Mouse (Mus musculus) liver, embryonic 11.5 days (tissue): Measurements from ENCODE around the gene Basp1. TPM values are rescaled to one million over a fixed set of nuclear protein-coding genes. Genes with fewer than 3 reads are reported as not detected.

Experiments used
- ATAC-seq: fragments of 200-750 bp; cut with Nextera tagmentation; replicated peaks from 2 replicates; pipeline ENCODE4 v1.8.0; 2017; ENCODE audit warnings: moderate number of reproducible peaks, mild to moderate bottlenecking, moderate TSS enrichment, moderate library complexity; ENCODE audit not compliant: low FRiP score
- DNase-seq: peaks from one replicate; pipeline ENCODE4 v3.0.0-alpha.2; 2017; ENCODE audit warnings: low spot score
- H3K27ac ChIP-seq: fragments of 300-500 bp; sonication (generic); 2 replicates; pipeline ENCODE4 v1.5.1; 2014; ENCODE audit warnings: mild to moderate bottlenecking, low read depth, low read length, control low read depth
- H3K27me3 ChIP-seq: fragments of 300-500 bp; sonication (generic); replicated peaks from 2 replicates; pipeline ENCODE4 v1.6.1; 2014; ENCODE audit warnings: low read length, mixed read lengths; ENCODE audit not compliant: control insufficient read depth, insufficient read depth
- H3K36me3 ChIP-seq: fragments of 300-500 bp; sonication (generic); 2 replicates; pipeline ENCODE4 v1.6.1; 2014; ENCODE audit warnings: mild to moderate bottlenecking, low read length, moderate library complexity, mixed read lengths; ENCODE audit not compliant: control insufficient read depth, insufficient read depth
- H3K4me1 ChIP-seq: fragments of 300-500 bp; sonication (generic); replicated peaks from 2 replicates; pipeline ENCODE4 v1.6.1; 2014; ENCODE audit warnings: low read length, mixed read lengths; ENCODE audit not compliant: control insufficient read depth, insufficient read depth
- H3K4me2 ChIP-seq: fragments of 300-500 bp; sonication (generic); 2 replicates; pipeline ENCODE4 v1.6.1; 2014; ENCODE audit warnings: mild to moderate bottlenecking, control low read depth, moderate library complexity
- H3K4me3 ChIP-seq: fragments of 300-500 bp; sonication (generic); 2 replicates; pipeline ENCODE4 v1.5.1; 2014; ENCODE audit warnings: low read depth, low read length, control low read depth
- H3K9ac ChIP-seq: fragments of 300-500 bp; sonication (generic); 2 replicates; pipeline ENCODE4 v1.6.1; 2014; ENCODE audit warnings: low read depth, low read length, control low read depth
- H3K9me3 ChIP-seq: fragments of 300-500 bp; sonication (generic); 2 replicates; pipeline ENCODE4 v1.6.1; 2016; ENCODE audit warnings: low read length, inconsistent platforms, mixed read lengths; ENCODE audit not compliant: control insufficient read depth
- WGBS: fragments of 180-500 bp; shearing (Covaris S2); extraction: QIAGEN DNeasy Blood & Tissue Kit; methylation state at CpG from one replicate; pipeline ENCODE4 v1.1.7; 2014; 5-methylcytosine and 5-hydroxymethylcytosine counted together
- polyA plus RNA-seq: library from polyadenylated mRNA; unstranded; fragments of >200 nt; fragmentation: Nextera tagmentation; extraction: Ambion mirVana; gene quantifications from 2 replicates; pipeline ENCODE4 v1.2.1, GENCODE M21; 2014

Basp1 gene
- polyA plus RNA-seq, 1 experiment from 2014 or later = 12.8 TPM

DNA sequence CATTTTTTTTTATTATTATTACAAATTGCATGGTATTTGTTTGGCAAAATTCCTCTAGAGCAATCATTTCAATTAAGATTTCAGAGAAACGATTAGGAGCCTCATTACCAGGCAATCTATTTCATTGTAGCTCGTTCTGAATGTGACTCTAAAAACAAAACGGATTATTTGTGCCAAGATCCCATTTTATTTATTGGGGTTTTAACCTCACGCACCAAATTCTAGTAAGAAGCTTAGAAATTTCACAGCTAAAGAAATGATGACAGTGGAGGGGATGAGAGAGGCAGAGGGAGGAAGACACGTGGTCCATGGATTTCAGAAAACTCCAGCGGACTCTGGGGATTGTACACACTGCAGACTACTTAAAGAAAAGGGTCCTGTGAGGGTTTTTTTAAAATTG is 33.6 kb upstream of the Basp1 start:
- DNase-seq (no peak), ATAC-seq (no peak)
- Histone ChIP-seq H3K4me1 (no peaks in the 10 kb centered on the region), H3K27ac (no peak overlapping the region), H3K4me2 (no peak overlapping the region), H3K36me3 (no peaks in the 10 kb centered on the region), H3K4me3 (no peak overlapping the region), H3K27me3 (no peaks in the 10 kb centered on the region), H3K9ac (no peak overlapping the region), H3K9me3 (no peaks in the 10 kb centered on the region)
- 76% methylated on average over 6 of the region's 6 CpGs for WGBS

DNA sequence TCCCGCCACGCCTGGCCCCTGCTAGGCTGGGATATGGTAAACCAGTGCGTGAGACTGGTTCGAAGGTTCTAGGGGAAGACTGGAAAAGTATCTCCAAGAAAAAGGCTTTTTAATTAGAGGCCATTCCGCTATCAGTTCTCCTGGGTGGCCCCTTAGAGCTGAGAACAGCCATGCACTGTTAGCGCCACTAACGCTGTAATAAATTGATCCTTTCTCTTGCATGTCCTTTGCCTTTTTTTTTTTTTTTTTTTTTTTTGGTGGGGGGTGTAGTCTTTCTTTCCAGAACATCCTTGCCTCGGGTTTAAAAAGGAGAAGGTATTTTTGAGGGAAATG is 32.6 kb upstream of the Basp1 start:
- no peak overlapping the region for H3K9ac ChIP-seq
- no peaks in the 10 kb centered on the region for H3K36me3 ChIP-seq
- no peaks in the 10 kb centered on the region for H3K4me1 ChIP-seq
- WGBS = 35% methylated on average over 8 of the region's 8 CpGs
- no peaks in the 10 kb centered on the region for H3K27me3 ChIP-seq
- DNase-seq (no peak), ATAC-seq (no peak)
- H3K27ac ChIP-seq = no peak overlapping the region
- peak overlapping the region; percentile 1; the same call in 1 of the 2 replicates for H3K4me2 ChIP-seq
- H3K4me3 ChIP-seq = no peak overlapping the region
- no peaks in the 10 kb centered on the region for H3K9me3 ChIP-seq

DNA sequence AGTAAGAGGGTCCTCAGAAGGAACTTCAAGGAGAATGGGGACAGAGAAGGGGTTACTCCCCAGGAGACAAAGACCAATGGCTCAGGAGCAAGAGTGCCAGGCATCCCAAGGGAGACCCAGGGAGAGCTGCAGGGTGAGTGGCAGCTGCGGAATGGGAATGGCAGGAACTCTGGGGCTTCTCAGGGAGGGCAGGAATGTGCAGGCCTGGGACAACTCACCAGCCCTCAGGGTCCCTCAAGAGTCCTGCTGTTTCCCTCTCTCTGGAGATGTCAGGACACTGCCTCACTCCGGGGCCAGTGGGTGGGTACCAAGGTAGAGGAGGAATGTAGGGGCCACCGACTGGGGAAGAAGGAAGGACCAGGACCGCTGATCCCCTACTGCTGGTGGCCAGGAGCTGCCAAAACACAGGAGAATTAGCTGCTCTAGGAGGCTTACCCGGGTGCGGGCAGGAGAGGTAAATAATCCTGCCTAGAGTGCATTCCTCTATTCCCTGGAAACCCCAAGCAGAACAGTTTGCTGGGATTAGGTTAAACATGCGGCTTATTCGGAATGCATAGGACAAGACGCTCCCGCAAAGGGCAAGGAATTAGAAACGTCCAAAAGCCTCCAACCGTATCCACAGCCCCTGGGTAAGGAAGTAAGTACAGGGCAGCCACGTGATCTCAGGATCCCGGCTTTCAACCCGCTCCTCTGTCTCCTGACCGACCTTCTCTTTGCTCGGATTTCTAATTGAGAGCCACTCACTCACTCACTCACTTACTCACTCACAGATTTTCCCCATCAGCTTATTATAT is 32.0 kb upstream of the Basp1 start:
- H3K4me3 ChIP-seq = no peak overlapping the region
- no peak for ATAC-seq
- H3K27ac ChIP-seq = no peak overlapping the region
- no peaks in the 10 kb centered on the region for H3K27me3 ChIP-seq
- WGBS = 17% methylated on average over 17 of the region's 17 CpGs
- no peaks in the 10 kb centered on the region for H3K4me1 ChIP-seq
- no peaks in the 10 kb centered on the region for H3K36me3 ChIP-seq
- peak overlapping the region; percentile 1; the same call in 1 of the 2 replicates for H3K4me2 ChIP-seq
- peak; percentile 43 for DNase-seq
- H3K9ac ChIP-seq = no peak overlapping the region
- no peaks in the 10 kb centered on the region for H3K9me3 ChIP-seq

DNA sequence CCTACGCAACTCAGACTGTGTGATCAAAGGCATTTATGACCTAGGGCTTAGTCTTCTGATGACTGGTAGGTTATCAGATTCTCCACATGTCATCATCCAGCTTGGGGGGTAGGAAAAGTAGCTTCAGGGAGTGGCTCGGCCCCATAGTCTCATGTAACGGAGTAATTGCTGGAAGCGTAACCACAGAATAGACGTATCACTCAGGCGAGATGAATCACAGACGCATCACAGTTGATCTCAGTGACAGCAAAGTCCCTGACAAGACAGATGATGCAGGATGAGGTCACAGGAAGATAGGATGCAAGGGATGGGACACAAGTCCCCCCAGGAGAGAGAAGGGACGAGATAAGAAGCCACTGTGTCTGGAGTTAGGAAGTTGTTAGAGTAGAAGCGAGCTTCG is 30.6 kb upstream of the Basp1 start:
- ATAC-seq = no peak
- Histone ChIP-seq H3K4me3 (no peak overlapping the region), H3K27ac (no peak overlapping the region), H3K9me3 (no peaks in the 10 kb centered on the region), H3K4me2 (no peak overlapping the region), H3K36me3 (no peaks in the 10 kb centered on the region), H3K4me1 (no peaks in the 10 kb centered on the region), H3K9ac (no peak overlapping the region), H3K27me3 (no peaks in the 10 kb centered on the region)
- 46% methylated on average over 10 of the region's 10 CpGs for WGBS
- DNase-seq = no peak

DNA sequence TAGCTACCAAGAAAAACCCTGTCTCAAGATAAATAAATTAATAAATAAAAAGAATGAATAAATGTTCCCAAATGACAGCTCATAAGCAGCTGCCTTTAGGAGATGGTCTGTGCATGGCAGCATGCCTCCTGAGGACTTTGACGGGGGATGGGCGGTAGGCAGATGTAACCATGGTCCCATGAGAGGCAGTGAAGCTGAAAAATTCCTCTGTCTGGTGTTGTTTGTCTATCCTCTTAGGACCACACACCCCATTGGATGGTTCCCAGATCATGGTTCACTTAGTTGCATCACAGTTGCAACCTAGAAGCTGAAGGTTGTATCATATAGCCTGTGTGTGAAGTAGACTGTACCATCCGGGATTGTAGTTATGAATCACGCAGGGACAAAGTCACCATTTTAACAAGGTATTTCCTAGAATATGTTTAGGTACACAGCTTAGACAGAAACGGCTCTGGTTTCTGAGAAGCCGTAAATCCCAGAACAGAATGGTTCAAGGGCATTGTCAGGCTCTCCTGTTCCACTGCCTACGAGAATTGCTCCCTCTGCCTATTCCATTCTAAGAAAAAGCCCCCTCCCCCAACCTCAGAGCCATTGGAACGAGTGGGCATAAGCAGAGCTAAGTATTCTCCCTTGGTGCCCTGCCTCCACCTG is 29.7 kb upstream of the Basp1 start:
- no peak overlapping the region for H3K4me2 ChIP-seq
- no peaks in the 10 kb centered on the region for H3K27me3 ChIP-seq
- no peak overlapping the region for H3K9ac ChIP-seq
- WGBS = 79% methylated on average over 8 of the region's 8 CpGs
- H3K4me3 ChIP-seq = no peak overlapping the region
- DNase-seq (no peak), ATAC-seq (no peak)
- H3K36me3 ChIP-seq = no peaks in the 10 kb centered on the region
- no peak overlapping the region for H3K27ac ChIP-seq
- no peaks in the 10 kb centered on the region for H3K4me1 ChIP-seq
- H3K9me3 ChIP-seq = no peaks in the 10 kb centered on the region

DNA sequence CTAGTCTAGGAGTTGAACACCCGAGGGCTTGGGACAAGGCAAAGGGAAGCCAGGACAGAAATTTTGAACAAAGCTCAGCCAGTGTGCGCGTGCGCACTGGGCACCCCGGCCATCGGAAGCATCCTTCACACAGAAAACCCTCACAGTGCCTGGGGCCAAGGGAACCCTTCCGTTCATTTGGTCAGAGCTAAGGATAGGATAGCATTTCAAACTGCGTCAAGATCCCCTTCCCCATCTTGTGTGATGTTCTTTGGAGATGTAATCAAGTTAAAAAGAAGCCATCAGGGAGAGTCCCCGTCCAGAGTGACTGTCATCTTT is 28.3 kb upstream of the Basp1 start:
- Histone ChIP-seq H3K36me3 (no peaks in the 10 kb centered on the region), H3K4me1 (no peaks in the 10 kb centered on the region), H3K9me3 (no peaks in the 10 kb centered on the region), H3K9ac (no peak overlapping the region), H3K27ac (no peak overlapping the region), H3K4me2 (no peak overlapping the region), H3K27me3 (no peaks in the 10 kb centered on the region), H3K4me3 (no peak overlapping the region)
- no peak for ATAC-seq
- WGBS = 83% methylated on average over 9 of the region's 9 CpGs
- DNase-seq = no peak

DNA sequence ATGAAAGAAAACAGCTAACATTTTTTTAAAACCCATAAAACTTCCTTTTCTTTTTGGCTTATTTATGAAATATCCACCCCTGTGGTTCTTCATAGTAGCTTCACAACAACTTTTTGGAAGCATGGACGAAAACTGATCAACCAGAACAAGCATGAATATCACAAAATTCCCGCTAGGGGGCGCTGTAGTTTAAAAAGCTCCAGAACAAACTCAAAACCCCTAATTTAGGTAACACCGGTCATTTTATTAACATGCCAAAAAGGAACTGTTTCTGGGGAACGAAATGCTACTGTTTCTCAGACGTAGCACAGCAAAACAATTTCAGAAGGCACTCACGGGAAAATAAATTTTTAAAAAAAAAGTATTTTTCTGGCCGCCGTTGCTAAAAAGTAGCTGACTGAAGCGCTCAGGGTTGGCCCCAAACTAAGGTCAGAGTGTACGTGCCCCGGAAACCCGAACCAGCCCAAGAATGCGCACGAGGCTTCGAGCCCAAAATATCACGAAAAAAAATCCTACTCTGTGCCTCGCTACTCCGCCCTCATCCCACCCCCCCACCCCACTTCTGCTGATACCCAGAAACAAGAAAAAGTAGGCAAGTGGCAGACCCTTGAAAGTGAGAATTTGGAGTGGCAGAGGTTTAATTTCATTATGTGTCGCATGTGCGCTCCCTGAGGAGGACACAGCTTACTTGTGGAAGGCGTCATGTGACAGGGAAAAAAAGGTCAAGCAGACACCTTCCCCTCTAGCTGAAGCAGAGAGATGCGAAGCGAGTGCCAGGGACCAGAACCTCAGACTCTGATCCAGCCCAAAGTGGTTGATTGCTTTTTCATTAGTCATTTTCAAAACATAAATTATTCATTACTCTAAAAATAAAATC is 27.7 kb upstream of the Basp1 start:
- Histone ChIP-seq H3K4me2 (peak overlapping the region; percentile 56), H3K27me3 (no peaks in the 10 kb centered on the region), H3K9ac (no peak overlapping the region), H3K4me3 (no peak overlapping the region), H3K36me3 (no peaks in the 10 kb centered on the region), H3K4me1 (no peaks in the 10 kb centered on the region), H3K9me3 (no peaks in the 10 kb centered on the region), H3K27ac (no peak overlapping the region)
- 18% methylated on average over 24 of the region's 24 CpGs for WGBS
- DNase-seq (peak; percentile 72), ATAC-seq (no peak)

DNA sequence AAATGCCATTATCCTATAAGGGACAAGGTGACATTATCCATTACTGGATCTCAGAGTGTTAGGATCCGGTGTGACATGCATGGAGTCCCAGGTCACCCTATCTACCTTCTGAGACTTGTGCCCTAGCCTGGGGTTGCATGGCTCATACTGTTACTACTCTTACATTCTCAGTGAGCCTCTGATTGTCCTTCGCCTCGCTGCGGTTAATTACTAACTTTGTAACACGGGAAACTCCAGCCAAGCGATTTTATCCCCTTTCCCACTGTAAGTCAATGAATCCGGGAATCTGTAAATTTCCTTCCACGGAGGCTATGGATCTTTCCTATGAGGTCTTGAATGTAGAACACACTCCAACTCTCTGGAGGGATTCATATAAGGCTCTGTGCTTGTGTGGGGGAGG is 26.8 kb upstream of the Basp1 start:
- Histone ChIP-seq H3K4me3 (no peak overlapping the region), H3K9ac (no peak overlapping the region), H3K4me2 (no peak overlapping the region), H3K27ac (no peak overlapping the region), H3K9me3 (no peaks in the 10 kb centered on the region), H3K36me3 (no peaks in the 10 kb centered on the region), H3K4me1 (no peaks in the 10 kb centered on the region), H3K27me3 (no peaks in the 10 kb centered on the region)
- ATAC-seq (no peak), DNase-seq (no peak)
- WGBS = 71% methylated on average over 8 of the region's 8 CpGs
